Mouse (Mus musculus) kidney, adult 2 months (tissue): Measurements from ENCODE around the gene Pex7.

ENCODE experiments used
- CTCF ChIP-seq: fragments of 200-500 bp; conservative IDR thresholded peaks from 2 replicates; pipeline ENCODE4 v1.5.1; 2011; ENCODE audit warnings: low read depth, mild to moderate bottlenecking, control low read depth, low read length, moderate library complexity, mixed read lengths; ENCODE audit not compliant: insufficient read depth, insufficient read length
- POLR2A ChIP-seq: fragments of 200-500 bp; IDR thresholded peaks from one replicate; pipeline ENCODE4 v1.6.1; 2011; ENCODE audit warnings: low read depth, low read length, control low read depth

GRCm38 (mm10) chr10:19947901-19948300, 40.4 kb upstream of the Pex7 start:
- no peak for TF ChIP-seq CTCF
- no peak for TF ChIP-seq POLR2A
